Mouse (Mus musculus): Measurements from ENCODE around the gene Zfp697.
"Not testable (repeated sequence)": the region's sequence is repeated elsewhere in the genome, so short reads cannot be mapped to it uniquely, and the experiment has no call there.

Gene Zfp697

DNA sequence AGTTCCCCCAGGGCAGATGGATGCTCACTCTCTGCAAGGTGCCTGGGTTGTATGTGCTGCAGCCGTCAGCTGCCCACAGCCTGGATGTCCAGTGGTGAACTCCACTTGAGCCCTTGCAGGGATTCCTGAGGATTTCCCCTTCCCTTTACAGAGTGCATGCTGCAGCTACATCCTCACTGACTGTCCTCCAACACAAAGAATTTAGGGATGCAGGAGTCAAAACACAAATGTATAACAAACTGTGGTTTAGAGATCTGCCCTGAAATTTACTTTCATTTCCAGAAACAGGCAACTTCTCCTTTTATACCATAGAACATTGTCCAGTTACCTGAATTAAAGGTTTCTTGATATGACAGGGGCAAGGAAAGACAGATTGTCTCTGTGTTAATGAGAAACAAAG is 234.5 kb downstream of the Zfp697 start:
- not testable (repeated sequence) for DNase-seq (ENCODE audit: low read depth, low spot score)

DNA sequence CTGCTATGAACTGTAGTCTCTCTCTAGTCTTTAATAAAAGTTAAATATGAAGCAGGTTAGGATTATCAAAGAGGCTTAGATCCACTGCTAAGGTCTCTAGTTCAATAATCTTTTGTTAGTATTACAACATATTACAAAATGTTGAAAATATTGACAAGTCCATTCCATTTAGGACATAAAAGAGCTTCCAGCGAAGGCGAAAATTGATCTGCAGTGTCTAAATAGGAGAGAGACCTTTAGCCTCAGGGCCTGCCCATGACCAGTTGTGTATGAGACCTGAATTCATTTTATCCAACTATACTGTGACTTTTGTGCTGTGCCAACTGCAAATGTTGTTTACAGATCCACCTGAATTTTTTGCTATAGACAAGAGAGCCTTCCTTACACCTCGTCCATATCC is 247.4 kb downstream of the Zfp697 start:
- DNase-seq (ENCODE audit: low read depth, low spot score), result no peak

DNA sequence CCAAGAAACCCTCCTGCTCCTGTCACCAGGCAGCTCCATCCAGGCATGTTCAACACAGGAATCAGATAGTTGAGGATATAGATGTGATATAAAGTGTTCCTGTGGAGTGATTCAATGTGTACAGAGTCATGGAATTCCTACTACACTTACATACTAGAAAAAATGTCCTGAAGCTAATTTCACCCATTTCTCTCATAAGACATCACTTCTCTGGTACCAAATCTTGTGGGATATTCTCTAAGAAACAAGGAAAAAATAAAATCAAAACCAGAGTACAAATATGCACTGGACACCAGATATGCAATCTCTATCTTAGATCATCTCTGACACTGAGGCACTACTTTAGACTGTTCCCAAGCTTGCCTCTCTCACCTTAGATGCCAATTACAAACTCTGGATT is 247.9 kb downstream of the Zfp697 start, which contains the start of gene Hsd3b5:
Gene Hsd3b5 (minus strand): TSS at position 101 of the 400 bp plus-strand sequence.
- DNase-seq (ENCODE audit: low read depth, low spot score), result no peak

DNA sequence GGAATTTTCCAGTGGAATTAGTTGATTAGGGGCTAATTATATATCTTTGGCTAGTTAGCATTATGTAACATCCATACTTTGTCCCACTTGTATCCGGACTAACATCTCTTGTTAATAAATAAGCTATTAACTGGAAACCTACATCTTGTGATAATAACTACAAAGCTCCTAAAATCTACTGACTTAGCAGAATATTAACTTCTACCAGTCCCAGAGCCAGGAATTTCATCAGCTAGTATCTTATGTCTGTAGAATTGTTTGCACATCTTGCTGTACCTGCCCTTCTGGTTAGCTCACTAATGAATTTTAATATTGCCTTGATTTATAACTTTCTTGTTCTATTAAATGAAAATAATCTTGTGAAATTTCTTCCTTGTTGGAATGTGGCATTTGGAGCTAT is 252.9 kb downstream of the Zfp697 start:
- no peak for DNase-seq (ENCODE audit: low read depth, low spot score)

DNA sequence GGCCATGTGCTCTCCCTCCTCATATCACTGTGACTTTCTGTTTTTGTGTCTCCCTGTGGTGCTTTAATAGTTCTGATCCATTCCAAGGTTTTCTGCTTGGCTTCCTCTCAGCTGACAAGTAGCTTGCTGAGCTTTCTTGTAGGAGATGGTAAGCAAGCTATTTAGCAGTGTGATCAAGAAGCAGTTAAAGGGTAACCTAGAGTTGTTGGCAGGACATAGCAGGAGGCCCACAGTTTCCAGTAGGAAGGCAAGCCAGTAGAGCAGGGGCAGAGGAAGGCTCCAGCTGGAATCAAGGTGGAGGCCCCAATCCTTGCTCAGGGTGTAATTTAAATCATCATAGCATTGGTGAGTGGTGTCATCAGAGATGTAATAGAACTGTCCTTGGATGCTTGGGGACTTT is 298.5 kb downstream of the Zfp697 start:
- no peak for DNase-seq (ENCODE audit: low read depth, low spot score)

DNA sequence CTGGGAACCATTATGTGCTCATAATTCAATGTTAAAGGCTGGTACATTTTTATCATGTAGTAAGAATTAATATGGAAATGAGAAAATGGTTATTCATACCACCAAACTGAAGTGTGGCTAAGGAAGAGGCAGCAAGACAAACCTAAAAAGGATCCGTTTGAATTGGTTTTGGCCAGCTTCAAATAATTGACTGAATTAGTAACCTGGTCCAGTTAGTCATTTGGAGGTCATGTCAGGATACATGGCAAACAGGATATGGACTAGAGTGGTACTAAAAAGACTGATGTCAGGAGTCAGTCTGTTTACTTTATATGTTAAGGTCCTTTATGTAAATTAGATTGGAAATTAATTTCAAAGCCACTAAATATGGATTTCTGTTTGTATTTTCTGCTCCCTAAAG is 300.1 kb downstream of the Zfp697 start:
- DNase-seq (ENCODE audit: low read depth, low spot score), result no peak

DNA sequence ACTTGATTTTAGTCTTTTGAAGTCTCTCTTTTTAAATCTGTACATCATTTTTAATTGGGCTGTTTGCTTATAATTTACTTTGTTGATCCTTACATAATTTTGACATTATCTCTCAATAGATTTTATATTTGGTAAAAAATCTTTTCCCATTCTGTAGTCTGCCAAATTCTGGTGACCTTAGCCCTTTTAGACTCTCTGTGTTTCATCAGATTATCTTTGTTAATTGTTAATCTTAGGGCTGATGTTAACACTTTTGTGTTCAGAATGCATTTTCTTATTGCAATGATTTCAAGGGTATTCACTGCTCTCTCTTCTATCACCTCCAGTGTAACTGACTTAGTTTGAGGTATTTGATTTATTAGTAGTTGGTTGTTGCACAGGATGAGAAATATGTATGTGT is 338.5 kb downstream of the Zfp697 start:
- no peak for DNase-seq (ENCODE audit: low read depth, low spot score)

DNA sequence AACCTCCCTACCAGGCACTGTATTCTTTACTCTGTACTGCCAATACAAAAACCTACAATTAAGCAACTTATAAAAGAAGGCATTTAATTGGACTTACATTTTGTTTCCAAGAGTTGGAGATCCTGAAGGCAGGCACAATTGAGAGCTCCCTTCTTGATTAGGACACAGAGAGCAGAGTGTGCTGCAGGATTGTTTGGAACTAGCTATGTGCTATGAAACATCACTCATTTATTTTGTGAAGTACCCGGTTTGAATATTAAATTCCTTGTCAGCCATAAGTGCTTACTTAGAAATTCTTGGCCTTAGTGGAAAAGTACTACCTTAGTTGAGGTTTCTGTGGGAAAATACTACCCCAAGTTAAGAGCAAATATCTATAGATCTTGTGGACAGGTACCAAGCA is 342.1 kb downstream of the Zfp697 start, which contains the start of gene Hsd3b2:
Gene Hsd3b2 (minus strand): TSS at position 168 of the 400 bp plus-strand sequence.
- no peak for DNase-seq (ENCODE audit: low read depth, low spot score)

DNA sequence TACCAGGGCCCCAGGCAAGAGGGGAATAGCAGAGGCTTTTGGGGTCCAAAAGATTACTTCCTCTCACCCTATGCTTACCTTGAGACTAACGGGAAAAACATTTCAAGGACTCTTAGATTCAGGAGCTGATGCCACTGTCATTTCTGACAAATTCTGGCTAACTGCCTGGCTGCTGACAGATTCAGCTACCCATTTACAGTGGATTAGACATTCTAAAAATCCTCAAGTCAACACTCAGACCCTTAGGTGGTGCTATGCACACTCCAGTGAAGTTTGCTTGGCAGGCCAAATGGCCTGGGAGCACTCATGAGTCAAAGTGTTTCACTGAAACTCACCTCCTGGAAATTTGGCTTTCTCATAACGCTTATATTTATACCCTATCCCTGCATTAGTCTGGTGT is 344.0 kb downstream of the Zfp697 start:
- no peak for DNase-seq (ENCODE audit: low read depth, low spot score)

DNA sequence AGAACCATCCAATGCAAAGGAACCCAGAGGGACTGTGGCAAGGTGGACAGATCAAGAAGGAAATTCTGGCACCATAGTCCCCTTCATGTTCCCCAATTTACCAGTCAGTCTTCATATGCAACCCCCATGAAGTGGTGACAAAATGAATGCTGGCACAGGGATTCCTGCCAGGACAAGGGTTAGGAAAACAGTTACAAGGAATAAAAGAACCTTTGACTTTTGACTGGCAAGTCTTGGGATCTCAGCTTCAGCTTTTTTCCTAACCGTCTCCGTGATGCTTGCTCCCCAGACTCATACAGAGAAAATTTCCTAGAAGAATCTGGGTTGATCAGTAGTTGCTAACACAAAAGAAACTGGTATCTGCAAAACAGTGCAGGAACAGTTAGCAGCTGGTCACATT is 351.5 kb downstream of the Zfp697 start:
- DNase-seq (ENCODE audit: low read depth, low spot score), result no peak

DNA sequence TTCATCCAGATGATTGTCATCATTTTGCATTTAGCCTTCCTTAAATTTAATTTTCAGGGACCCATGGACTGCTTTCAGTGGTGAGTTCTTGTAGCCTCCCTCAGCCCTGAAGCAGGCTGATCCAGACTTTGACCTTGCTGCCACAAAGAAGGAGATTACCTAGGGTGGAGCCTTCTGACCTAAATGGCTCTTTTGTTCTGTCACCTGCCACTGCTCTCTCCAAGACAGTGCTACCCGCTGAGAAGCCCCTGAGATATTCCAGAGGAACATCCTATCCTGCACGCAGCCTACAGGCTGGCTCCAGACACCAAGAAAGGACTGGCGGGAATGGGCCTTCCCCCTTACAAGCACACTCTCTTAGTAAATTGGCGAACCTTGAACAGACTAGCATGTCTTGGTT is 352.1 kb downstream of the Zfp697 start:
- DNase-seq (ENCODE audit: low read depth, low spot score), result peak; percentile 93

DNA sequence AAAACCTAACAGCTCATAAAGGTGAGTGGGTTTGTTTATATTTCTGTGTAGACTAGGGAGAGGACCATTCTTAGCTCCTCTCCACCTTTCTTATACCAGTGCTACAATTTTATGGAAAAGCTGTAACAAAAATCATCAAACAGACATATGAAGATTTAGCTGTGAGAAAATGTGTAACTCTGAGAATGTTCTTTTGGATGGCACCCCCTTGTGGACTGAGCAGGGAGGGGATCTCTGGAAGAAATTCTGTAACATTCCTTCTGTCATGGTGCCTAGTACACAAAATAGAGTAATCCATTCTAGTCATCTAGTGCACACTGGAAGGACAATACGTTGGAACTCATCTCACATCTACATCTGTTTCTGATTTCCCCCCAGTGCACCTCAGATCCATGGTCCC is 358.8 kb downstream of the Zfp697 start:
- not testable (repeated sequence) for DNase-seq (ENCODE audit: low read depth, low spot score)

DNA sequence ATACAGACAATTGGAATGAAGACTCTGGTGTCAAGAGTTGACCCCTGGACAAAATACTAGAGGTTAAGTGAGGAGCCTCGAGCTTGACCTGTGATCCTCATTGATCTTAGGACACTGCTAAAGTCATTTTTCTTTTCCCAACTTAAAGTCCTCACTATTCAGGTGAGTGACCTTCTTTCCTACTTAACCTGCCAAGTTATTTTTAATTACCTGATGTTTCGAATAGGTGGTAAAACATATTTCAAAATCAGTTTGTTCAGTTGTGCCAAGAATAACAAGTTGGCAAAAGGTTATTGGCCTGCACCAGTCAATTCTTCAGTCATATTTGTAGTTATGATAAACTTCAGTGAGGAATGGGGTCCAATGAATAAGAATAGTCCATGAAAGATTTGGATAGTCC is 369.9 kb downstream of the Zfp697 start:
- DNase-seq (ENCODE audit: low read depth, low spot score), result no peak

DNA sequence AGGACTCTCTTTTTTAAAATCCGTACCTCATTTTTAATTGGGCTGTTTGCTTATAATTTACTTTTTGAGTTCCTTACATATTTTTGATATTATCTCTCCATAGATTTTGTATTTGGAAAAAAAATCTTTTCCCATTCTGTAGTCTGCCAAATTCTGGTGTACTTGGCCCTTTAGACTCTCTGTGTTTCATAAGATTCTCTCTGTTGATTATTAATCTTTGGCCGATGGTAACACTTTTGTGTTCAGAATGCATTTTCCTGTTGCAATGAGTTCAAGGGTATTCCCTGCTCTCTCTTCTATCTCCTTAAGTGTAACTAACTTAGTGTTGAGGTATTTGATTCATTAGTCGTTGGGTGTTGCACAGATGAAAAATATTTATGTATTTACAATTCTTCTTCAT is 374.6 kb downstream of the Zfp697 start:
- DNase-seq (ENCODE audit: low read depth, low spot score), result no peak

DNA sequence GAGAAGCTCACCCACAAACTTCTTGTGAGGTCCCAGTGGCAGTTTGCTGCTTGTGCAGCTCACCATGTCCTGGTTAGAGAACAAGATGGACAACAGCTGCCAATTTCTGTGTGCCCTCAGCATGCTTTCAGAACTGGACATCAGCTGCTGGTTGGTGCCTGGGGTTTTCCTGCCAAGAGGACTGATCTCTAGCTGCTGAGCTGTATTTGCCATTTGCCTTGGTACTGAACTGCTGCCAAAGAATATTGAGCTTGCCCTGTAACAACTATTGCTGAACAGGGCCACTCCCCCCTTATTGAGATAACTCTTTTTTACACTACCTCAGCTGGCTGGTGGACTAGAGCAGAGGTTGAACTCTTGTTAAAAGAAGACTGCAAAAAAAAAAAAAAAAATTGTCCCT is 381.9 kb downstream of the Zfp697 start:
- DNase-seq (ENCODE audit: low read depth, low spot score), result no peak

DNA sequence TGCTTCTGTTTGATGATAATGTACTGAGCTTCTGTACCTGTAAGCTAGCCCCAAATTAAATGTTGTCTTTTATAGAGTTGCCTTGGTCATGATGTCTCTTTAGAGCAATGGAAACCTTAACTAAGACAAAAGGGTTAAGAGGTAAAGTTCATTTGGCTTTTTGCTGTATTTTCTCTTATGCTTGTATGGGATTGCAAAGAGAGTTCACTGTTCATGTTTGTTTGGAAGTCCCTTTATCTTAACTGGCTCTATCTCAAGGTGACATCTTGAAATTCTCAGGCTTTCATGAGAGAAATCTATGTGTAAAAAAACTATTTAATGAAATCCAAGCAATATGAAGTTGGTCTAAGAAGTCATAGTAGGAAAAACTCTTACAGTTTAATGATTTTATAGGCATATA is 398.7 kb downstream of the Zfp697 start:
- no peak for DNase-seq (ENCODE audit: low read depth, low spot score)

DNA sequence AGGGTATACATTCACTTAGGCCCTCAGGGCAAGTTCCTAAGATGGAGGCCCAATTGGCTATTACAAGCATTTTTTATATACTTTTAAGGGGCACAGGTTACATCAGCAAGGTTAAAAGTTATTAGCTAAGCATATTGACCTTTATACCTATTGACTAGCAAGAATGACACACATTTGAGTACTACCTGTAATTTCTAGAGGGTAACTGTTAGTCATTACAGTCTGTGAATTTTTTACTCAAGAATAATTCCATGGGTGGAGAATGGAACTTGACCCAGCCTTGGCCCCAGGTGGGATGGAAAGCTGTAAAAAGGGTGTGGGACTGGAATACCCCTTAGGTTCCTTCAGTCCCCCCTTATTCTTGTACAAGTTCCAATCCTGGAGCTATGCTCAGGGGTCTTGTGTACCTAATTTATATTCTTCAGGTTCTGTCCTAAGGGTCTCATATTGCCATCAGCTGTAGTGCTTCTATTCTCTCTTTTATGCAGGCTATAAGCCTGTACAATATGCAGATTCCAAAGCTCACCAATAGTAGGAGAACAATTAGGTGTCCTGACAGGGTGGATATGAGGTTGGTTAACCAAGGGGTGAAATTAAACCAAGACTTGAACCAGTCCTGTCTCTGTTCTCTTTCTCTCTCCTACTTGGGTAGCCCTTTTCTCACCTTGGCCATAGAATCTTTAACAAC is 400.1 kb downstream of the Zfp697 start:
- DNase-seq (ENCODE audit: low read depth, low spot score), result no peak

DNA sequence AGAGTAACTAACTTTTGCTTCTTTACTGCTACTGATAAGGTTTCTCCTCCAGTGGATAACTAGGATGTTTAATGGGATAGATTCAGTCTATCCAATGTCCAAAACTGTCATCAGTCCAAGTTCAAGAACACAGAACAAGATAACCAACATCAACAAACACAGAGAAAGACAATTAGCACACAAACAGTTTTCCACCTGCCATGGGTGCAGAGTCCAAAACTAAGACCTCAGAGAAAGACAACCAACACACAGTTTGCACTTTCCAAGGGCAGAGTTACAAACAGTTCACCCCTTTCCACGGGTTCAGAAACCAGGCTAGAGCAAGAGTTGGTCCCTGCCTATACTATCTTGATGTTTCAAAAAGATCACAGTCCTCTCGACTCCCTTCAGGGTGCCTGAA is 404.3 kb downstream of the Zfp697 start:
- DNase-seq (ENCODE audit: low read depth, low spot score), result no peak

Measured in ZHBTc4 (cell line).